Mouse (Mus musculus) myocyte (in vitro differentiated cells): ENCODE measurements around the gene Ablim1. TPM values are rescaled to one million over a fixed set of nuclear protein-coding genes. Genes with fewer than 3 reads are reported as not detected.

ENCODE experiments used
- H3K27me3 ChIP-seq: one replicate; pipeline ENCODE4 v1.6.1; 2011; ENCODE audit not compliant: control insufficient read depth, insufficient read depth, insufficient read length
- H3K36me3 ChIP-seq: one replicate; pipeline ENCODE4 v1.6.1; 2011; ENCODE audit not compliant: control insufficient read depth, insufficient read depth
- H3K4me2 ChIP-seq: one replicate; pipeline ENCODE4 v1.6.1; 2011; ENCODE audit warnings: low read depth, control low read depth
- H3K4me3 ChIP-seq: one replicate; pipeline ENCODE4 v1.5.1; 2011; ENCODE audit warnings: mild to moderate bottlenecking, control low read depth, moderate library complexity
- H3K79me2 ChIP-seq: one replicate; pipeline ENCODE4 v1.6.1; 2011; ENCODE audit not compliant: control insufficient read depth, insufficient read depth
- H3ac ChIP-seq: one replicate; pipeline ENCODE4 v1.6.1; 2011; ENCODE audit not compliant: control insufficient read depth, insufficient read length
- CEBPB ChIP-seq: IDR thresholded peaks from 2 replicates; pipeline ENCODE4 v1.6.1; 2011; ENCODE audit warnings: mild to moderate bottlenecking, moderate library complexity; ENCODE audit not compliant: poor library complexity, insufficient read depth, severe bottlenecking
- E2F4 ChIP-seq: IDR thresholded peaks from one replicate; pipeline ENCODE4 v1.6.1; 2011; ENCODE audit warnings: mild to moderate bottlenecking, control low read depth, moderate library complexity; ENCODE audit not compliant: insufficient read depth
- MAX ChIP-seq: IDR thresholded peaks from one replicate; pipeline ENCODE4 v1.6.1; 2011; ENCODE audit warnings: low read depth, mild to moderate bottlenecking, control low read depth
- MYOD1 ChIP-seq, 3 experiments: IDR thresholded peaks; one replicate each; pipeline ENCODE4 v1.6.1; 2011; ENCODE audit warnings: control low read depth in 2 of 3, low read depth in 2 of 3, mild to moderate bottlenecking in 2 of 3, moderate library complexity in 1 of 3; ENCODE audit not compliant: insufficient read length in 2 of 3, control insufficient read depth in 1 of 3
- MYOG ChIP-seq, 3 experiments: IDR thresholded peaks; one replicate each; pipeline ENCODE4 v1.6.1; 2011; ENCODE audit warnings: control low read depth in 2 of 3, low read depth in 2 of 3, mild to moderate bottlenecking in 2 of 3; ENCODE audit not compliant: insufficient read length in 2 of 3, control insufficient read depth in 1 of 3, insufficient read depth in 1 of 3
- POLR2A ChIP-seq: IDR thresholded peaks from one replicate; pipeline ENCODE4 v1.6.1; 2011; ENCODE audit warnings: low read depth, mild to moderate bottlenecking, control low read depth, moderate library complexity; ENCODE audit not compliant: insufficient read length
- POLR2AphosphoS2 ChIP-seq: IDR thresholded peaks from one replicate; pipeline ENCODE4 v1.6.1; 2011; ENCODE audit warnings: low read depth, control low read depth; ENCODE audit not compliant: insufficient read length
- REST ChIP-seq: IDR thresholded peaks from one replicate; pipeline ENCODE4 v1.6.1; 2011; ENCODE audit warnings: mild to moderate bottlenecking, control low read depth, moderate library complexity; ENCODE audit not compliant: insufficient read depth, insufficient read length
- SRF ChIP-seq: IDR thresholded peaks from one replicate; pipeline ENCODE4 v1.6.1; 2011; ENCODE audit warnings: low read depth; ENCODE audit not compliant: control insufficient read depth, insufficient read length
- TCF12 ChIP-seq: IDR thresholded peaks from one replicate; pipeline ENCODE4 v1.6.1; 2011; ENCODE audit warnings: mild to moderate bottlenecking, control low read depth; ENCODE audit not compliant: poor library complexity, insufficient read depth, severe bottlenecking
- TCF3 ChIP-seq: IDR thresholded peaks from one replicate; pipeline ENCODE4 v1.6.1; 2011; ENCODE audit warnings: low read depth, control low read depth; ENCODE audit not compliant: insufficient read length
- USF1 ChIP-seq: IDR thresholded peaks from one replicate; pipeline ENCODE4 v1.6.1; 2011; ENCODE audit warnings: low read depth, mild to moderate bottlenecking, control low read depth, moderate library complexity
- polyA plus RNA-seq: library from polyadenylated mRNA; unstranded; fragments of >200 nt; fragmentation: generic; extraction: Trizol; gene quantifications from one replicate; pipeline ENCODE4 v1.2.1, GENCODE M21; 2012; ENCODE audit warnings: missing spikeins

The Ablim1 gene
- polyA plus RNA-seq, 1 experiment = 29.9 TPM

DNA sequence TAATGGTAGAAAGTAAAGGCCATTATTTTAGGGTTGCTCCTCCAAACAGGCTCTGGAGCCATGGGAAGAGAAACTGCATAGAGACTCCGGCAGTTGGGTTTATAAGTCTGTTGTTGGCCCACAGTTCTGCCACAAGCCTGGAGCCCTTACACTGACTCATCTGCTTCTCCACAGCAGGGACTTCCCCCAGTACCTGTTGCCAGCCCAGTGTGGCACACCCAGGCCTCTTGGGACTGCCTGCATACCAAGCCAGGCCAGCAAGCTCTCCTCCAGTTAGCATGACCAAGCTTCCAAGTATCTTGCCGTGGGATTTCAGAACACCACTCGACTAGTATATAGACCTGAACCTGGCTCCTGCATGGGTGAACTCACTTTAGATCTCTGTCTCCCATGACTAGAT is 299.9 kb downstream of the Ablim1 start:
- Histone ChIP-seq H3K79me2 (no peaks in the 10 kb centered on the region), H3K4me2 (peak overlapping the region; percentile 73), H3K36me3 (no peaks in the 10 kb centered on the region), H3K4me3 (no peak overlapping the region), H3K27me3 (no peaks in the 10 kb centered on the region), H3ac (no peak overlapping the region)
- TF ChIP-seq MYOD1 (IDR thresholded peaks at IDR 0.05; ENCODE audit: control insufficient read depth in 1 of 3, insufficient read length in 2 of 3, low read depth in 2 of 3) = peak in 1 of 3 experiments; percentile 46
- peak in 1 of 3 experiments; percentile 62 for TF ChIP-seq MYOG (IDR thresholded peaks at IDR 0.05; ENCODE audit: control insufficient read depth in 1 of 3, insufficient read depth in 1 of 3, insufficient read length in 2 of 3, low read depth in 2 of 3)
- TF ChIP-seq TCF3 = no peak

DNA sequence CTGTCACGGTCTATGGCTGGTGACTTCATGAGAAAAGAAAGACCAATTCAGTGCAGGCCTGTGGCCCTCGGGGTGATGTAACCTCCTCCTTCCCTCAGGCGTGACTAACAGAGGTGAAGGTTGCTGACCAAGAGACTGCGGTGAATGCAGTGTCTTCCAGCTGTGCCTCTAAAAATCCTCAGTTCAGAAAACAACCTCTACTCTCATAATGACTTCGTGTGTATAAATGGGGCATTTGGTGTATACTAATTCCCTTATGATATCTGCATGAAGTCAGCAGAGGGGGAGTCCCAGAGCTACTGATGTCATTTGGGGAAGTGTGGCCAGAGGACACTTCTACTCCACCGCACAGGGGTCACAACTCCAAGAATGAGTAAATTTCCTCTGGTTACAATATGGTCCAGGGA is 301.4 kb downstream of the Ablim1 start:
- Histone ChIP-seq H3ac (no peak overlapping the region), H3K79me2 (no peaks in the 10 kb centered on the region), H3K36me3 (no peaks in the 10 kb centered on the region), H3K4me2 (peak overlapping the region; percentile 31), H3K4me3 (no peak overlapping the region), H3K27me3 (no peaks in the 10 kb centered on the region)
- TF ChIP-seq E2F4 (no peak), CEBPB (peak; percentile 38; the same call in 1 of the 2 replicates)

DNA sequence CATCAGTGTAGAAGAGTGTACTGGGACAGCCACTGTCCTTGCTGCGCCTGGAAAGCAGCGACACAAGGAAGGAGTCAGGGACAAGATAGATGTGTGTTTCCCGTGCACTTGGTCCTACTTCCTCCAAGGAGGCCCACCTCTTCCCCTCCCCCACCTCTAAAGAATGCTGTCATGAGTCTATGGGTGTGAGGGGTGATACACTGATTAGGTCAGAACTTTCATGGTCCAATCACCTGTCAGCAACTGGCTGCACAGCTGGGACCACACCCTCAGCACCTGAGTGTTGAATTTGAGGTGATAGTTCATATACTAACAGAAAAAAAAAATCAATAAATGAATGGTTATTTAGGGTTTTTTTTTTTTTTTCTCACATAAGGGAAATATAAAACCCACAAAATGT is 302.7 kb downstream of the Ablim1 start:
- H3K4me2 ChIP-seq = no peak overlapping the region
- no peaks in the 10 kb centered on the region for H3K79me2 ChIP-seq
- H3K4me3 ChIP-seq = no peak overlapping the region
- H3ac ChIP-seq = no peak overlapping the region
- TF ChIP-seq SRF = no peak
- no peak for TF ChIP-seq CEBPB
- TF ChIP-seq TCF3 = no peak
- TF ChIP-seq E2F4 = no peak
- no peak for TF ChIP-seq USF1
- TF ChIP-seq MAX = no peak
- TF ChIP-seq REST = no peak
- no peak for TF ChIP-seq MYOG (IDR thresholded peaks at IDR 0.05; ENCODE audit: control insufficient read depth in 1 of 3, insufficient read depth in 1 of 3, insufficient read length in 2 of 3, low read depth in 2 of 3)
- TF ChIP-seq MYOD1 (IDR thresholded peaks at IDR 0.05; ENCODE audit: control insufficient read depth in 1 of 3, insufficient read length in 2 of 3, low read depth in 2 of 3) = no peak
- no peak for TF ChIP-seq POLR2A
- no peaks in the 10 kb centered on the region for H3K27me3 ChIP-seq
- no peaks in the 10 kb centered on the region for H3K36me3 ChIP-seq

DNA sequence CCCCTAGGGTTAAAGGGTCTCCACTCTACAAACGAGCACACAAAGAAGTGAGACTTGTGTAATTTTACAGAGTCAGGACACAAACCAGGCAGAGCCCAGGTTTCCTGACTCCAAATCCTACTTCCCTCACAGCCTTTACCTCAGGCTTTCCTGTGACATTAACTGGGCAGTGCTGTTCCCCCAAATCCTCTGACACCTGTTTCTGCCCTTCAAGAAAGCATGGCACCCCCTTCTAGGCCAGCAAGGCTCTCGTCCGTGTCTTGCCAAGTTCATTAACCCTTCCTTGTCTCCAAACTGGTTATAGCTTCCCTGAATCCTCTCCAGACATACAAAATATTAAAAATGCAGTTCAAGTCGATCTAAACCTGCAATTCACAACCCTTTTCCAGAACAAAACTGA is 304.7 kb downstream of the Ablim1 start:
- Histone ChIP-seq H3ac (no peak overlapping the region), H3K4me2 (no peak overlapping the region), H3K27me3 (no peaks in the 10 kb centered on the region), H3K36me3 (no peaks in the 10 kb centered on the region), H3K79me2 (no peaks in the 10 kb centered on the region), H3K4me3 (no peak overlapping the region)
- TF ChIP-seq MYOD1 (IDR thresholded peaks at IDR 0.05; ENCODE audit: control insufficient read depth in 1 of 3, insufficient read length in 2 of 3, low read depth in 2 of 3) (peak in 2 of 3 experiments; percentile 64 to 68), POLR2AphosphoS2 (no peak)

DNA sequence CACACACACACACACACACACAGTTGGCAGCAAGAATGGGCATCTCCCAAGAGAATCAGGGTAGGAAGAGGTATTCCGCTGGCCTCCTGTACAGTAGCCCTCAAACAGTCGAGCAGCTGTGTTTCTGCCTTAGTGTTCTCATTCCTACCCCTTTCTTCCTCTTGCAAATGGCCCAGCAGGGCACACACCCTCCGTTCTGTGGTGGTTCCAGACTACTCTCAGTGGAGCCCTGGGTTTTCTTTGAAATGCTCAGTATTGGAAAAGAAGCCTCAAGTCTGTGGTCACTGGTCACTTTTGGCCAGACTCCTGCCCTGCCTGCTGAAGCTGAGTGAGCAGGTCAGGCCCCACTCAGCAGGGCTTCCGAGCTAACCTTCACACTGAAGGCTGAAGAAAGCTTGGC is 305.1 kb downstream of the Ablim1 start:
- H3K36me3 ChIP-seq = no peaks in the 10 kb centered on the region
- TF ChIP-seq POLR2AphosphoS2 (no peak), POLR2A (no peak), TCF3 (no peak), MYOD1 (IDR thresholded peaks at IDR 0.05; ENCODE audit: control insufficient read depth in 1 of 3, insufficient read length in 2 of 3, low read depth in 2 of 3) (no peak), MAX (no peak), E2F4 (no peak), MYOG (IDR thresholded peaks at IDR 0.05; ENCODE audit: control insufficient read depth in 1 of 3, insufficient read depth in 1 of 3, insufficient read length in 2 of 3, low read depth in 2 of 3) (no peak), TCF12 (no peak), REST (no peak), SRF (no peak), CEBPB (no peak), USF1 (no peak)
- H3ac ChIP-seq = no peak overlapping the region
- H3K79me2 ChIP-seq = no peaks in the 10 kb centered on the region
- no peak overlapping the region for H3K4me3 ChIP-seq
- no peak overlapping the region for H3K4me2 ChIP-seq
- H3K27me3 ChIP-seq = no peaks in the 10 kb centered on the region
